Mouse (Mus musculus) lung, postnatal 0 days (tissue): ENCODE measurements around the gene Shpk. TPM values are rescaled to one million over a fixed set of nuclear protein-coding genes. Genes with fewer than 3 reads are reported as not detected.

Experiments
- ATAC-seq: fragments of 200-750 bp; cut with Nextera tagmentation; 2 replicates; pipeline ENCODE4 v1.8.0; 2017; ENCODE audit warnings: moderate library complexity
- DNase-seq: peaks from one replicate; pipeline ENCODE4 v3.0.0-alpha.2; 2016; ENCODE audit warnings: low spot score
- H3K27ac ChIP-seq: fragments of 300-500 bp; sonication (generic); 2 replicates; pipeline ENCODE4 v1.5.1; 2014; ENCODE audit warnings: antibody characterized with exemption, mild to moderate bottlenecking, low read length, mixed read lengths
- H3K27me3 ChIP-seq: fragments of 300-500 bp; sonication (generic); replicated peaks from 2 replicates; pipeline ENCODE4 v1.6.1; 2014; ENCODE audit warnings: low read length, mixed read lengths; ENCODE audit not compliant: insufficient read depth
- H3K36me3 ChIP-seq: fragments of 300-500 bp; sonication (generic); 2 replicates; pipeline ENCODE4 v1.6.1; 2014; ENCODE audit warnings: low read length, mixed read lengths; ENCODE audit not compliant: insufficient read depth
- H3K4me1 ChIP-seq: fragments of 300-500 bp; sonication (generic); 2 replicates; pipeline ENCODE4 v1.6.1; 2014; ENCODE audit warnings: antibody characterized with exemption, low read depth, low read length, mixed read lengths; ENCODE audit not compliant: insufficient read depth
- H3K4me2 ChIP-seq: fragments of 300-500 bp; sonication (generic); replicated peaks from 2 replicates; pipeline ENCODE4 v1.6.1; 2014; ENCODE audit warnings: low read depth, mild to moderate bottlenecking, low read length, moderate library complexity, mixed read lengths
- H3K4me3 ChIP-seq: fragments of 300-500 bp; sonication (generic); 2 replicates; pipeline ENCODE4 v1.5.1; 2014; ENCODE audit warnings: low read depth, low read length
- H3K9ac ChIP-seq: fragments of 300-500 bp; sonication (generic); replicated peaks from 2 replicates; pipeline ENCODE4 v1.6.1; 2014; ENCODE audit warnings: low read depth, mild to moderate bottlenecking
- H3K9me3 ChIP-seq: fragments of 300-500 bp; sonication (generic); 2 replicates; pipeline ENCODE4 v1.6.1; 2016; ENCODE audit warnings: low read length, mixed read lengths
- CTCF ChIP-seq: IDR thresholded peaks from 2 replicates; pipeline ENCODE4 v1.5.1; 2016; ENCODE audit warnings: antibody characterized with exemption, mild to moderate bottlenecking
- EP300 ChIP-seq: IDR thresholded peaks from 2 replicates; pipeline ENCODE4 v1.6.1; 2016; ENCODE audit warnings: antibody characterized with exemption, mild to moderate bottlenecking, control low read depth
- WGBS: fragments of 180-500 bp; shearing (Covaris S2); extraction: QIAGEN DNeasy Blood & Tissue Kit; methylation state at CpG from one replicate; pipeline ENCODE4 v1.1.7; 2014; 5-methylcytosine and 5-hydroxymethylcytosine counted together
- polyA plus RNA-seq: library from polyadenylated mRNA; unstranded; fragments of >200 nt; fragmentation: Nextera tagmentation; extraction: Ambion mirVana; gene quantifications from 2 replicates; pipeline ENCODE4 v1.2.1, GENCODE M21; 2015

Shpk gene
- polyA plus RNA-seq, 1 experiment from 2014 or later = 3.5 TPM

GRCm38 (mm10) chr11:73267267-73267666 lies 68.0 kb downstream of the Shpk start, which contains the start of gene Trpv3:
Trpv3 (plus strand) TSS chr11:73267388.
- no peak within 1 kb of the TSS for H3K9ac ChIP-seq
- H3K4me2 ChIP-seq = no peak within 1 kb of the TSS
- H3K36me3 ChIP-seq = no peaks in the 10 kb centered on the region
- ATAC-seq (no peak), DNase-seq (no peak)
- H3K27ac ChIP-seq = no peak within 1 kb of the TSS
- H3K4me1 ChIP-seq = no peaks in the 10 kb centered on the region
- no peak for TF ChIP-seq CTCF
- no peak for TF ChIP-seq EP300
- H3K9me3 ChIP-seq = no peaks in the 10 kb centered on the region
- H3K27me3 ChIP-seq = no peaks in the 10 kb centered on the region
- no peak within 1 kb of the TSS for H3K4me3 ChIP-seq
- 64% methylated on average over 7 of the region's 7 CpGs for WGBS

Other genes with a start within 250 kb of the Shpk start
- 30.7 and 33.1 TPM in 2 replicates for gene Atp2a3, start 238.3 kb upstream of the Shpk start, polyA plus RNA-seq
- 1.9 and 2.1 TPM in 2 replicates for gene P2rx1, start 200.4 kb upstream of the Shpk start, polyA plus RNA-seq
- gene Camkk1, start 180.5 kb upstream of the Shpk start, polyA plus RNA-seq = 5.4 and 6.1 TPM in 2 replicates
- 5.3 and 6.5 TPM in 2 replicates for gene Ncbp3, start 151.7 kb upstream of the Shpk start, polyA plus RNA-seq
- 0.23 and 0.30 TPM in 2 replicates for gene Itgae, start 108.9 kb upstream of the Shpk start, polyA plus RNA-seq
- gene Haspin, start 61.2 kb upstream of the Shpk start, polyA plus RNA-seq = 2.4 and 2.5 TPM in 2 replicates
- 1.4 and 2.2 TPM in 2 replicates for gene P2rx5, start 39.0 kb upstream of the Shpk start, polyA plus RNA-seq
- gene Emc6, start 22.4 kb upstream of the Shpk start, polyA plus RNA-seq = 160 and 177 TPM in 2 replicates
- 373 and 379 TPM in 2 replicates for gene Tax1bp3, start 22.4 kb upstream of the Shpk start, polyA plus RNA-seq
- gene Ctns, start 418 bp upstream of the Shpk start, polyA plus RNA-seq = 15.2 and 16.2 TPM in 2 replicates
- 0.05 TPM in 1 of 2 replicates, not detected in the other for gene Trpv1, start 34.8 kb downstream of the Shpk start, polyA plus RNA-seq
- 0.11 and 0.15 TPM in 2 replicates for gene Trpv3, start 67.9 kb downstream of the Shpk start, polyA plus RNA-seq
- gene Aspa, start 130.1 kb downstream of the Shpk start, polyA plus RNA-seq = 5.3 and 9.0 TPM in 2 replicates
- gene Gm49340, start 130.3 kb downstream of the Shpk start, polyA plus RNA-seq = not detected in 2 replicates
- not detected in 2 replicates for gene Spata22, start 130.3 kb downstream of the Shpk start, polyA plus RNA-seq
- not detected in 2 replicates for gene Olfr20, start 151.3 kb downstream of the Shpk start, polyA plus RNA-seq
- not detected in 2 replicates for gene Olfr376, start 171.8 kb downstream of the Shpk start, polyA plus RNA-seq
- gene Olfr1, start 200.2 kb downstream of the Shpk start, polyA plus RNA-seq = not detected in 2 replicates
- not detected in 2 replicates for gene Olfr378, start 229.0 kb downstream of the Shpk start, polyA plus RNA-seq